Mouse (Mus musculus): ENCODE measurements around the gene 1700061G19Rik. TPM values are rescaled to one million over a fixed set of nuclear protein-coding genes. Genes with fewer than 3 reads are reported as not detected.
"Not testable (repeated sequence)": the region's sequence is repeated elsewhere in the genome, so short reads cannot be mapped to it uniquely, and the experiment has no call there.

The 1700061G19Rik gene
- polyA plus RNA-seq, 1 experiment from 2014 or later = 0.03 TPM

DNA sequence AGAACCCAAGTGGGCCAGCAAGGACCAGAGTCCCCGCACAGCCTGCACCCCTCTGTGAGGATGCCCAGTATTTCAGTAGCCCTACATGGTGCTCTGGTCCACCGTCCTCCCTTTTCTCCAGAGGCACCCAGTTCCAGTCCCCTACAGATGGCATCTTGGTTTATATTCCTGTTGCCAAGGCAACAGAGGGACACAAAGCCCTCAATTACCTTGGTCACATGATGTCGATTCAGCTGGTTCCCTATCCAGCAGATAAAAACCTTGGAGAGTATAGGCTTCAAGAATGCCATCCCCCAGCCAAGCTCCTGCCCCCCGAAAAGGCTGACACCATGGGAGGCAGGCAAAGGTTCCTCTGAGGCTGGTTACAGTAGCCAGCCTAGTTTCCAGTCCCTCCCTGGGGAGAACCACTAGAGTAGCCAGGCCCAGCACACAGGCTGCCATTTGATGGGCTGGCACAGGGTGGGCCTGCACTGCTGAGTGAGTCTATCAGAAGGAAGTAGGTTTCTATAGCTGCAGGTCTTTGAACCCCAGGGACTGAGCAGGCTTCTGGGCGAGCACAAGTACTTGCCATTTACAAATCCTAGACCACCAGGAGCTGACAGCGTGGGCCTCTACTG is 21.3 kb downstream of the 1700061G19Rik start:
- Histone ChIP-seq H3K9ac (no peak overlapping the region), H3K9me3 (replicated peaks) (no peaks in the 10 kb centered on the region), H3K27me3 (no peaks in the 10 kb centered on the region), H3K4me3 (replicated peaks) (no peak overlapping the region), H3K4me1 (replicated peaks) (no peaks in the 10 kb centered on the region), H3K4me2 (no peak overlapping the region), H3K36me3 (replicated peaks) (peaks cover 77% of the 10 kb centered on the region), H3K27ac (replicated peaks) (no peak overlapping the region)
- ATAC-seq (ENCODE audit: insufficient read depth) = no peak
- 75% methylated on average over 6 of the region's 6 CpGs for WGBS (ENCODE audit: insufficient replicate concordance)

DNA sequence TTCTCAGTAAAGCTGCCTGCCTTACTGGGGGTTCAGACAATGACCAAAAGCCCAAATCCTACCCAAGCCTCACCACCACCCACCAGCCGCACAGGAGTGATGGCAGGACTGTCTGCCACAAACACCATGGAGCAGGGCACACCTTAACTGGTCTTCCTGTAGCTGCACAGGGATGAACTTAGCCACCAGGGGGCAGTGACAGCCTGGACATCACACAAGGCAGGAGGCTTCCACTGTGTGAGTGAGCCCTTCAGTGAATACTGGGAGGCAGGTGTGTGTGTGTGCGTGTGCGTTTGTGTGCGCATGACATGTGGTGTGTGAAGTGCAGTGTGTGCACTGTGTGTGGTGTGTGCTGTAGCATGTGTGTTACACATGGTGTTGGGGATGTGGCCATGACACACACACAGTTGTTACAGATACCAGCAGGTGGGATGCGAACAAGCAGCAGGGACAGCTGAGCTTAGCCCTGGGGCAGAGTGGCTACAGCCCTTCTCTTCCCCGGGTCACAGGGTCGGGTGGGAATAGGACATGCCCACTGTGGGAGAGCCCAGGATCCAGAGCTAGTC is 22.4 kb downstream of the 1700061G19Rik start:
- Histone ChIP-seq H3K9ac (no peak overlapping the region), H3K4me1 (replicated peaks) (no peaks in the 10 kb centered on the region), H3K9me3 (replicated peaks) (no peaks in the 10 kb centered on the region), H3K27ac (replicated peaks) (no peak overlapping the region), H3K36me3 (replicated peaks) (peaks cover 83% of the 10 kb centered on the region), H3K4me2 (no peak overlapping the region), H3K27me3 (no peaks in the 10 kb centered on the region), H3K4me3 (replicated peaks) (no peak overlapping the region)
- ATAC-seq (ENCODE audit: insufficient read depth) = peak; percentile 51; the same call in 1 of the 2 replicates
- 75% methylated on average over 7 of the region's 7 CpGs for WGBS (ENCODE audit: insufficient replicate concordance)

DNA sequence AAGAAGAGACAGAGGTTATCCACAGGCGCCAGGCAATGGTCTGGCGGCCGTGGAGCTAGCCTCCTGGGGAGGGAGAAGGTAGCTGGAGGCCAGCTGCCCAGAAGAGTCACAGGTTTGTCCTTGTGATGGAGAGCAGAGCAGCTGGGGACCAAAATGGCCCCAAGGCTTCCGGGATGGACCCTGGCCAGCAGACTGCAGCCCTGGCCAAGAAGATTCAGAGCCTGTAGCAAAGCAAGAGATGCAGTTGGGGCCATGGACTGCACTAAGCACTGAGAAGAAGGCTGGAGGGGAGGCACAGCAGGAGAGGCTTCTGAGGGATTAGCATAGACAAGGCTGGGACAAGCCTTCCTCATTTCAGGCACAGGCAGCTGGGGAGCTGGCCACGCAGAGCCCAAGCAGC is 27.4 kb downstream of the 1700061G19Rik start:
- H3K4me1 ChIP-seq (replicated peaks) = peaks cover 3% of the 10 kb centered on the region; the same call in 1 of the 2 replicates
- no peak overlapping the region for H3K27ac ChIP-seq (replicated peaks)
- H3K9ac ChIP-seq = no peak overlapping the region
- H3K9me3 ChIP-seq (replicated peaks) = no peaks in the 10 kb centered on the region
- peaks cover 50% of the 10 kb centered on the region for H3K36me3 ChIP-seq (replicated peaks)
- H3K4me3 ChIP-seq (replicated peaks) = no peak overlapping the region
- no peak for ATAC-seq (ENCODE audit: insufficient read depth)
- 64% methylated on average over 5 of the region's 5 CpGs for WGBS (ENCODE audit: insufficient replicate concordance)
- no peaks in the 10 kb centered on the region for H3K27me3 ChIP-seq
- no peak overlapping the region for H3K4me2 ChIP-seq

DNA sequence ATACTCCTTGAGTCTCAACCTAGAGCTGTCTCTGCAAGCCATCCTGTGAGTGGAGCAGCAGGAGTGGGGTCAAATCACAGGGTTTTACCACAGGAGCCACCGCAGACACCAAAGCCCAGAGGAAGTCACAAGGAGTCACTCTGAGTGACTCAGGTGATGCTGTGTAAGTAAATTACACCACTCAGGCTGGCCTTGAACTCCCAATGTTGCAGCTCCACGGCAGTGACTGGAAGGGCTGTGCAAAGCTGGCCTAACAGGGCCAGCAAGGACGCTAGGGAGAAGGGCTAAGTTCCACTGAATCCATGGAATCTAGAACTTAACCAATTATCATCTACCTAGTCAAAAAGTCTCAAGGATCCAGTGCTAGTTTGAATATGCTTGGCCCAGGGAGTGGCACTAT is 30.9 kb downstream of the 1700061G19Rik start:
- 71% methylated on average over 3 of the region's 3 CpGs for WGBS (ENCODE audit: insufficient replicate concordance)
- Histone ChIP-seq H3K27ac (replicated peaks) (no peak overlapping the region), H3K4me3 (replicated peaks) (no peak overlapping the region), H3K27me3 (no peaks in the 10 kb centered on the region), H3K36me3 (replicated peaks) (peaks cover 48% of the 10 kb centered on the region), H3K4me2 (no peak overlapping the region), H3K9ac (no peak overlapping the region), H3K9me3 (replicated peaks) (no peaks in the 10 kb centered on the region), H3K4me1 (replicated peaks) (peaks cover 10% of the 10 kb centered on the region)
- no peak for ATAC-seq (ENCODE audit: insufficient read depth)

DNA sequence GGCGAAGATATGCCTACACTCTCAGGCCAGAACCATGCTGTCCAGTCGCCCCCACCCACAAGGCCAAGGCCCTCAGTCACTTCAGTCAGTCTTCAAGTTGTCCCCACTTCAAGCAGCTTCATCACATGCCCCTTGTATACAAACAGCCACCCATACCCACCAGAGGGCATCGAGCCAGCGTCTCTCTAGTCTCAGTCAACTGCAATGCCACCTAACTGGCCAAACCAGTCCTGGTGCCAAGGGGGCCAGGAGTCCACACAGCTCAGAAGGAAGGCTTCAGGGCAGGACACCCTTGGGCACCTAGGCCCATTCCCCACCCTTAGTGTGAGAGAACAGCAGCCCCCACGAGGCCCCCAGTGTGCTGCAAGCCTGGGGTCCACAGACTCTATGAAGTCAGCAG is 31.8 kb downstream of the 1700061G19Rik start:
- ATAC-seq (ENCODE audit: insufficient read depth) = no peak
- Histone ChIP-seq H3K27ac (replicated peaks) (no peak overlapping the region), H3K4me3 (replicated peaks) (no peak overlapping the region), H3K36me3 (replicated peaks) (peaks cover 46% of the 10 kb centered on the region), H3K4me1 (replicated peaks) (peaks cover 10% of the 10 kb centered on the region), H3K9ac (no peak overlapping the region), H3K4me2 (no peak overlapping the region), H3K27me3 (no peaks in the 10 kb centered on the region), H3K9me3 (replicated peaks) (no peaks in the 10 kb centered on the region)
- 80% methylated on average over 5 of the region's 5 CpGs for WGBS (ENCODE audit: insufficient replicate concordance)

DNA sequence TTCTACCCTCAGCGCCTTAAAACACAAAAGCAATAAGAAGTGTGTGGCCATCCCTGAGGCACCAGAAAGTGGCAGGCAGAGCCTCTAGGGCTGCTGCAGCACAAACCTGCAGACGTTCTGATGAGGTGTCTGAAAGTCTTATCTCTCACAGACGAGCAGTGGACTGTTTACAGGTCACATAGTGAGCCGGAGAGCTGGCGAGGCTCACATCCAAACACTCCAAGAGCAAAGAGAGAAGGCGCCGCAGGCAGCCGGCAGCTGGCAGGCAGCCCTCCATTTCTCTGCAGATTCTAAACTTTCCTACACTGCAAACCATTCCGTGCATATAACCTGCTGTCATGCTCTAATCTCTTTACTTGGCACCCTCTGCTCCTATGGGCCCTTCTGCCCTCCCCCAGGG is 32.6 kb downstream of the 1700061G19Rik start:
- Histone ChIP-seq H3K4me2 (no peak overlapping the region), H3K36me3 (replicated peaks) (peaks cover 44% of the 10 kb centered on the region), H3K4me1 (replicated peaks) (peaks cover 10% of the 10 kb centered on the region), H3K27me3 (no peaks in the 10 kb centered on the region), H3K9me3 (replicated peaks) (no peaks in the 10 kb centered on the region), H3K4me3 (replicated peaks) (no peak overlapping the region), H3K27ac (replicated peaks) (no peak overlapping the region), H3K9ac (no peak overlapping the region)
- ATAC-seq (ENCODE audit: insufficient read depth) = no peak
- 48% methylated on average over 9 of the region's 9 CpGs for WGBS (ENCODE audit: insufficient replicate concordance)

DNA sequence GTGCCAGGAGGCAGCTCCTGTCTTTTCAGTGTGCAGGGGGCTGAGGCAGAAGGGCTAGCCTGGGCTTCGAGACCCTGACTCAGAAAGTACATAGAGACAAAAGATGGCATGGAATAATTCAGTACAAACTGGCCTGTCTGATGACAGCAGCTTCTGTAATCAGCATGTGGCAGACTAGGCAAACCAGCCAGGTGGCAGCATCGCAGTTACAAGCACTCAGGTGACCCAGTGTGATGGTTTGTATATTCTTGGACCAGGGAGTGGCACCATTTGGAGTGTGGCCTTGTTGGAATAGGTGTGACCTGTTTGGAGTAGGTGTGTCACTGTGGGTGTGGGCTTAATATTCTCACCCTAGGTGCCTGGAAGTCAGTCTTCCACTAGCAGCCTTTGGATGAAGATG is 34.5 kb downstream of the 1700061G19Rik start:
- H3K27ac ChIP-seq (replicated peaks); H3K4me3 ChIP-seq (replicated peaks); ATAC-seq (ENCODE audit: insufficient read depth); H3K27me3 ChIP-seq; H3K9me3 ChIP-seq (replicated peaks); H3K9ac ChIP-seq; H3K4me2 ChIP-seq: not testable (repeated sequence)
- Histone ChIP-seq H3K36me3 (replicated peaks) (peaks cover 46% of the 10 kb centered on the region), H3K4me1 (replicated peaks) (peaks cover 24% of the 10 kb centered on the region)
- WGBS (ENCODE audit: insufficient replicate concordance) = 64% methylated on average over 2 of the region's 2 CpGs

DNA sequence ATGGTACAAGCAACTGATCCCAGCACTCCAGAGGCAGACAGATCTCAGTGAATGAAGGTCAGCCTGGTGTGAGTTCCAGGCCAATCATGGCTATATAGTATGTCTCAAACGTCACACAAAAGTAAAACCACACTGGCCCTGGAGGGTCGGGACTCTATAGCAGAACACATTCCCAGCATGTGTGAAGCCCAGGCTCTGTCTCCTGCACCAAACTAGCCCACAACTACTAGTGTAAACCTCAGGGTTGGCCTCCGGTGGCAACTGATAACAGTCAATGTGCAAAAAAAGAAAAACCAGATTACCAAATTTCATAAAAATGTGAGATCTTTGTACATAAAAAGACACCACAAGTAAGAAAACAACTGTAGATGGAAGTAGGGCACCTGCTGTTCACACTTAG is 37.7 kb downstream of the 1700061G19Rik start:
- Histone ChIP-seq H3K4me2 (no peak overlapping the region), H3K9me3 (replicated peaks) (no peaks in the 10 kb centered on the region), H3K4me1 (replicated peaks) (peaks cover 18% of the 10 kb centered on the region), H3K27ac (replicated peaks) (no peak overlapping the region), H3K27me3 (no peaks in the 10 kb centered on the region), H3K36me3 (replicated peaks) (peaks cover 53% of the 10 kb centered on the region), H3K9ac (no peak overlapping the region), H3K4me3 (replicated peaks) (no peak overlapping the region)
- 23% methylated on average over 3 of the region's 3 CpGs for WGBS (ENCODE audit: insufficient replicate concordance)
- ATAC-seq (ENCODE audit: insufficient read depth) = no peak

DNA sequence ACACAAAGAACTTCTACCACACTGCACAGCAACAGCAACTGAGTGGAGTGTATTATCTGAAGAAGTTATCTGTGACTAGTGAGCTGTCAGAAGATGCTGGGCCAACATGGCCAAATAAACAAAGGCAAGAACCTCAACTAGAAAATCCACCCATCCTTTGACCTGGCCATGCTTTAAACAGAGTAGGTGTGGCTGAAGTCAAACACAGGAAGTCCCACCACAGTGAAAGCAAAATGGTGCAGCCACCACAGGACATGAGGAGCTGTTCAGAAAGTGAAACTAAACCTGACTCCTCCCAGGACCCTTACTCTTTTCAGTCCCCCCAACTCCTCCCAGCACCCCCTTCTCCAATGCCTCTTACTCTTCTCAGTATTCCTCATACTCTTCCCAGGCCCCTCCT is 38.2 kb downstream of the 1700061G19Rik start:
- no peak overlapping the region for H3K9ac ChIP-seq
- H3K4me1 ChIP-seq (replicated peaks) = peaks cover 14% of the 10 kb centered on the region
- no peak for ATAC-seq (ENCODE audit: insufficient read depth)
- H3K4me3 ChIP-seq (replicated peaks) = no peak overlapping the region
- no peaks in the 10 kb centered on the region for H3K9me3 ChIP-seq (replicated peaks)
- peaks cover 54% of the 10 kb centered on the region for H3K36me3 ChIP-seq (replicated peaks)
- H3K27me3 ChIP-seq = no peaks in the 10 kb centered on the region
- H3K4me2 ChIP-seq = no peak overlapping the region
- H3K27ac ChIP-seq (replicated peaks) = no peak overlapping the region

DNA sequence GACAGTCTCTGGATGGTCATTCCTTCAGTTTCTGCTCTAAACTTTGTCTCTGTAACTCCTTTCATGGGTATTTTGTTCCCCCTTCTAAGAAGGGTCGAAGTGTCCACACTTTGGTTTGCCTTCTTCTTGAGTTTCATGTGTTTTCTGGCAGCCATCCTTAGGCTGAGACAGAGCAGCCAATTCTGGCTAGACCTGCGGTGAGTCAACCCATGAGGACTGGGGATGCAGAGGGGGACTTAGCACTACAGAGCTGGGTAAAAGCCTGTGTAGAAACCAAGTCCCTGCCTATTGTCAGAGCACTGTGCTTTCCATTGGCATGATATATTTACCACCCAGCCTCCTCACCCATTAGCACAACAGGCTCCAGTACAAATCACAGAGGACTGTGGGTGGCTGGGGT is 41.9 kb downstream of the 1700061G19Rik start:
- Histone ChIP-seq H3K27ac (replicated peaks) (no peak overlapping the region), H3K4me3 (replicated peaks) (no peak overlapping the region), H3K36me3 (replicated peaks) (peaks cover 57% of the 10 kb centered on the region), H3K9ac (no peak overlapping the region), H3K4me2 (no peak overlapping the region), H3K4me1 (replicated peaks) (peaks cover 14% of the 10 kb centered on the region), H3K27me3 (no peaks in the 10 kb centered on the region), H3K9me3 (replicated peaks) (no peaks in the 10 kb centered on the region)
- 88% methylated on average over 2 of the region's 2 CpGs for WGBS (ENCODE audit: insufficient replicate concordance)
- no peak for ATAC-seq (ENCODE audit: insufficient read depth)

DNA sequence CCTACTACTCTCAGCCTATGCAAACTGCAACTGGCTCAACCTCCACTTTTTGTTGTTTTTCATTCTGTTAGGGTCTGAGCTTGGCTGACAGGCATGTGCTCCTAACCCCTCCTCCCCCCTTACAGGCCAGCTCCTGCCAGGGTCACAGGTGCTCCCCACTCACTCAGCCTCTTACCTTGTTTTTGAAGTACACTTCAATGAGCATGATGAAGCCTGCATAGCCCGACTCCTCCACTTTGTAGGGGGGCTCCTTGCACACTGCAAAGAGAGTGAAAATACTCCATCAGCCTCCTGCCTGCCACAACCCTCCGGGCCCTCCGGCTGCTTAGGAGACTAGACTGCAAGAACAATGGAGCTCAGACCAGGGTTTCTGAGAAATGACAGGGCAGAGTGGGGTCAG is 44.4 kb downstream of the 1700061G19Rik start:
- Histone ChIP-seq H3K4me2 (no peak overlapping the region), H3K9ac (no peak overlapping the region), H3K9me3 (replicated peaks) (no peaks in the 10 kb centered on the region), H3K27ac (replicated peaks) (no peak overlapping the region), H3K27me3 (no peaks in the 10 kb centered on the region), H3K36me3 (replicated peaks) (peaks cover 67% of the 10 kb centered on the region), H3K4me3 (replicated peaks) (no peak overlapping the region), H3K4me1 (replicated peaks) (no peaks in the 10 kb centered on the region)
- no peak for ATAC-seq (ENCODE audit: insufficient read depth)
- 77% methylated on average over 3 of the region's 3 CpGs for whole genome bisulfite sequencing (ENCODE audit: insufficient replicate concordance)

DNA sequence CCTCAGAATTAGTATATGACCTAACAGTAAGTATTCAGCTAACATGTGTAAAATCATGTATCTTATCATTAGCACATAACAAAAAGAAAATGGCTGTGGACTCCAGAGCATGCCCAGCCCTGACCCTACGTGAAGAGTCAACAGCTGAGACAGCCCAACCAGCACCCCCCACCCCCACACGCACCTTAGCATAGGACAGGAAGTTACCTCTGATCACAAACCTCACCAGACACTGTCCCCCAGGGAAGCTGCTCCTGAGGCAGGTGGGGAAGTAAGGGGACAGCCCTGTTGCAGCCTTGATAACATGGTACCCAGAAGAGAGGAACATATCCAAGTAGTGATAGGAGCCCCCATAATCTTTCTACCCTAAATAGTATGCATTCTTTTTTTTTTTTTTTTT is 50.7 kb downstream of the 1700061G19Rik start:
- no peak overlapping the region for H3K27ac ChIP-seq (replicated peaks)
- no peak overlapping the region for H3K4me2 ChIP-seq
- H3K9ac ChIP-seq = no peak overlapping the region
- H3K4me1 ChIP-seq (replicated peaks) = peaks cover 31% of the 10 kb centered on the region
- no peak for ATAC-seq (ENCODE audit: insufficient read depth)
- 68% methylated on average over 2 of the region's 2 CpGs for WGBS (ENCODE audit: insufficient replicate concordance)
- H3K9me3 ChIP-seq (replicated peaks) = no peaks in the 10 kb centered on the region
- no peak overlapping the region for H3K4me3 ChIP-seq (replicated peaks)
- H3K36me3 ChIP-seq (replicated peaks) = peaks cover 32% of the 10 kb centered on the region
- H3K27me3 ChIP-seq = no peaks in the 10 kb centered on the region
